Mouse (Mus musculus) megakaryocyte, embryonic 14.5 days (primary cell): ENCODE results near the gene Erbb4.

ENCODE experiments used
- FLI1 ChIP-seq: IDR thresholded peaks from 2 replicates; pipeline ENCODE4 v1.6.1; 2012; ENCODE audit warnings: low read length, inconsistent platforms, mixed read lengths
- GATA1 ChIP-seq: IDR thresholded peaks from 3 replicates; pipeline ENCODE4 v1.6.1; 2012; ENCODE audit warnings: mixed read lengths, low read length, inconsistent platforms, borderline replicate concordance

DNA sequence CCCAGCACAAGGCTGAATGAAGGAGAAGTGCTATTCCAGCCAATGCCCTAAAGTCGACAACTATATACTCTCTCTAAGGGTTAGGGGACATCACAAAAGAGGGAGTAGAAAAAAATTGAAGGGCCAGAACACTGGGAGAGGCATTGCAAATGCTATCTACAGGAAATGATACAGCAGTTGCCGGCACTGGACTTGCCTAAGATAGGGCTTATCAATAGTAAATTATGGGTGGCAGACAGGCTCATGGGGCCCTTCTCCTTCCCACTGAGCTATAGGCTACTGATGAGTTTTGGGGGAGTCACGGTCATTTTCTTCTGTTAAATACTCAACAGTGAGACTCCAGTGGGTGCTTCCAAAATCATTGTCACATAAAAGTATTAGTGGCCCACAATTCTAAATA, 517.4 kb downstream of the Erbb4 start:
- TF ChIP-seq GATA1, result no peak
- no peak for TF ChIP-seq FLI1
